Mouse (Mus musculus) liver, embryonic 16.5 days (tissue): ENCODE measurements around the gene Gnptab. TPM values are rescaled to one million over a fixed set of nuclear protein-coding genes. Genes with fewer than 3 reads are reported as not detected.

ENCODE experiments used
- ATAC-seq: fragments of 200-750 bp; cut with Nextera tagmentation; 2 replicates; pipeline ENCODE4 v1.8.0; 2017; ENCODE audit warnings: low read depth, mild to moderate bottlenecking, moderate number of reproducible peaks, moderate library complexity
- H3K27ac ChIP-seq: fragments of 300-500 bp; sonication (generic); 2 replicates; pipeline ENCODE4 v1.5.1; 2014; ENCODE audit warnings: mild to moderate bottlenecking, low read length
- H3K27me3 ChIP-seq: fragments of 300-500 bp; sonication (generic); 2 replicates; pipeline ENCODE4 v1.6.1; 2014; ENCODE audit warnings: low read depth, low read length, mixed read lengths; ENCODE audit not compliant: control insufficient read depth, insufficient read depth
- H3K36me3 ChIP-seq: fragments of 300-500 bp; sonication (generic); 2 replicates; pipeline ENCODE4 v1.6.1; 2014; ENCODE audit warnings: mild to moderate bottlenecking; ENCODE audit not compliant: control insufficient read depth, insufficient read depth
- H3K4me1 ChIP-seq: fragments of 300-500 bp; sonication (generic); 2 replicates; pipeline ENCODE4 v1.6.1; 2014; ENCODE audit warnings: low read depth, low read length, mixed read lengths; ENCODE audit not compliant: control insufficient read depth
- H3K4me2 ChIP-seq: fragments of 300-500 bp; sonication (generic); 2 replicates; pipeline ENCODE4 v1.6.1; 2014; ENCODE audit warnings: low read depth, low read length, mixed read lengths
- H3K4me3 ChIP-seq: fragments of 300-500 bp; sonication (generic); 2 replicates; pipeline ENCODE4 v1.5.1; 2014; ENCODE audit warnings: low read depth, mild to moderate bottlenecking, low read length
- H3K9ac ChIP-seq: fragments of 300-500 bp; sonication (generic); 2 replicates; pipeline ENCODE4 v1.6.1; 2014; ENCODE audit warnings: low read depth, low read length
- H3K9me3 ChIP-seq: fragments of 300-500 bp; sonication (generic); replicated peaks from 2 replicates; pipeline ENCODE4 v1.6.1; 2016; ENCODE audit warnings: low read length; ENCODE audit not compliant: control insufficient read depth
- WGBS: fragments of 180-500 bp; shearing (Covaris S2); extraction: QIAGEN DNeasy Blood & Tissue Kit; methylation state at CpG from one replicate; pipeline ENCODE4 v1.1.7; 2014; ENCODE audit not compliant: insufficient replicate concordance; 5-methylcytosine and 5-hydroxymethylcytosine counted together
- polyA plus RNA-seq: library from polyadenylated mRNA; unstranded; fragments of >200 nt; fragmentation: Nextera tagmentation; extraction: Ambion mirVana; gene quantifications from 2 replicates; pipeline ENCODE4 v1.2.1, GENCODE M21; 2015

The Gnptab gene
- polyA plus RNA-seq, 1 experiment from 2014 or later: 2.4 TPM

- ATAC-seq: no peak
- Histone ChIP-seq H3K27ac (no peak overlapping the region), H3K27me3 (no peaks in the 10 kb centered on the region), H3K4me2 (no peak overlapping the region), H3K9ac (no peak overlapping the region), H3K9me3 (no peaks in the 10 kb centered on the region), H3K4me1 (no peaks in the 10 kb centered on the region), H3K4me3 (no peak overlapping the region), H3K36me3 (no peaks in the 10 kb centered on the region)
- WGBS: 64% methylated on average over 11 of the region's 11 CpGs
These were observed 41.2 kb downstream of the Gnptab start for GRCm38 (mm10) chr10:88420141-88420541.

GRCm38 (mm10) chr10:88420655-88421435 lies 41.9 kb downstream of the Gnptab start:
- no peak overlapping the region for H3K4me2 ChIP-seq
- no peaks in the 10 kb centered on the region for H3K4me1 ChIP-seq
- no peak overlapping the region for H3K4me3 ChIP-seq
- H3K27ac ChIP-seq: no peak overlapping the region
- no peaks in the 10 kb centered on the region for H3K36me3 ChIP-seq
- no peaks in the 10 kb centered on the region for H3K27me3 ChIP-seq
- ATAC-seq: no peak
- WGBS: 67% methylated on average over 19 of the region's 19 CpGs
- H3K9me3 ChIP-seq: no peaks in the 10 kb centered on the region
- H3K9ac ChIP-seq: no peak overlapping the region

- no peaks in the 10 kb centered on the region for H3K4me1 ChIP-seq
- H3K36me3 ChIP-seq: no peaks in the 10 kb centered on the region
- whole genome bisulfite sequencing: 77% methylated on average over 2 of the region's 2 CpGs
- no peak overlapping the region for H3K27ac ChIP-seq
- H3K4me2 ChIP-seq: no peak overlapping the region
- no peak overlapping the region for H3K9ac ChIP-seq
- ATAC-seq: no peak
- H3K27me3 ChIP-seq: no peaks in the 10 kb centered on the region
- no peaks in the 10 kb centered on the region for H3K9me3 ChIP-seq
- no peak overlapping the region for H3K4me3 ChIP-seq
These were observed 47.4 kb downstream of the Gnptab start for GRCm38 (mm10) chr10:88426158-88426816.

- Histone ChIP-seq H3K9me3 (no peaks in the 10 kb centered on the region), H3K4me2 (no peak overlapping the region), H3K36me3 (no peaks in the 10 kb centered on the region), H3K27ac (no peak overlapping the region), H3K9ac (no peak overlapping the region), H3K4me1 (no peaks in the 10 kb centered on the region), H3K4me3 (no peak overlapping the region), H3K27me3 (no peaks in the 10 kb centered on the region)
- no peak for ATAC-seq
- WGBS: 54% methylated on average over 5 of the region's 5 CpGs
These were observed 48.0 kb downstream of the Gnptab start for GRCm38 (mm10) chr10:88426896-88427295.

- no peak for ATAC-seq
- WGBS: 72% methylated on average over 6 of the region's 6 CpGs
- H3K4me2 ChIP-seq: no peak overlapping the region
- no peak overlapping the region for H3K4me3 ChIP-seq
- no peaks in the 10 kb centered on the region for H3K27me3 ChIP-seq
- H3K9ac ChIP-seq: no peak overlapping the region
- no peaks in the 10 kb centered on the region for H3K9me3 ChIP-seq
- H3K4me1 ChIP-seq: no peaks in the 10 kb centered on the region
- no peaks in the 10 kb centered on the region for H3K36me3 ChIP-seq
- H3K27ac ChIP-seq: no peak overlapping the region
These were observed 49.1 kb downstream of the Gnptab start for GRCm38 (mm10) chr10:88427998-88428397.

- no peak overlapping the region for H3K9ac ChIP-seq
- no peaks in the 10 kb centered on the region for H3K4me1 ChIP-seq
- no peaks in the 10 kb centered on the region for H3K36me3 ChIP-seq
- no peak for ATAC-seq
- H3K9me3 ChIP-seq: no peaks in the 10 kb centered on the region
- no peak overlapping the region for H3K4me2 ChIP-seq
- 64% methylated on average over 6 of the region's 6 CpGs for WGBS
- H3K27ac ChIP-seq: no peak overlapping the region
- no peaks in the 10 kb centered on the region for H3K27me3 ChIP-seq
- H3K4me3 ChIP-seq: no peak overlapping the region
These were observed 62.3 kb downstream of the Gnptab start for GRCm38 (mm10) chr10:88441224-88441623.

GRCm38 (mm10) chr10:88451221-88451620 lies 72.3 kb downstream of the Gnptab start:
- H3K9me3 ChIP-seq: no peaks in the 10 kb centered on the region
- ATAC-seq: no peak
- 48% methylated on average over 2 of the region's 2 CpGs for WGBS

GRCm38 (mm10) chr10:88451990-88452389 lies 73.1 kb downstream of the Gnptab start:
- H3K27me3 ChIP-seq: no peaks in the 10 kb centered on the region
- no peak overlapping the region for H3K4me3 ChIP-seq
- no peak overlapping the region for H3K27ac ChIP-seq
- no peak for ATAC-seq
- 64% methylated on average over 6 of the region's 6 CpGs for WGBS
- no peaks in the 10 kb centered on the region for H3K36me3 ChIP-seq
- no peak overlapping the region for H3K4me2 ChIP-seq
- no peak overlapping the region for H3K9ac ChIP-seq
- no peaks in the 10 kb centered on the region for H3K4me1 ChIP-seq
- H3K9me3 ChIP-seq: no peaks in the 10 kb centered on the region

More at GRCm38 (mm10) chr10:88451221-88451620, 72.3 kb downstream of the Gnptab start:
- Histone ChIP-seq H3K4me1 (no peaks in the 10 kb centered on the region), H3K4me3 (no peak overlapping the region), H3K36me3 (no peaks in the 10 kb centered on the region), H3K27me3 (no peaks in the 10 kb centered on the region), H3K9ac (no peak overlapping the region), H3K27ac (no peak overlapping the region), H3K4me2 (no peak overlapping the region)

- H3K4me2 ChIP-seq: no peak overlapping the region
- H3K4me3 ChIP-seq: no peak overlapping the region
- H3K27ac ChIP-seq: no peak overlapping the region
- no peak for ATAC-seq
- no peaks in the 10 kb centered on the region for H3K9me3 ChIP-seq
- no peak overlapping the region for H3K9ac ChIP-seq
- no peaks in the 10 kb centered on the region for H3K4me1 ChIP-seq
- H3K27me3 ChIP-seq: no peaks in the 10 kb centered on the region
- H3K36me3 ChIP-seq: no peaks in the 10 kb centered on the region
- WGBS: 35% methylated on average over 6 of the region's 6 CpGs
These were observed 78.9 kb downstream of the Gnptab start for GRCm38 (mm10) chr10:88457816-88458215.
